Mouse (Mus musculus) ES-E14 (cell line): ENCODE measurements around the gene Pfdn2. TPM values are rescaled to one million over a fixed set of nuclear protein-coding genes. Genes with fewer than 3 reads are reported as not detected.
A peak's percentile ranks its signal among the peaks of the same experiment; 100 is the strongest.

Experiments
- DNase-seq: peaks from one replicate; pipeline ENCODE4 v3.0.0-alpha.2; 2013; ENCODE audit warnings: low read depth, low spot score
- H3K27ac ChIP-seq: 2 replicates; pipeline ENCODE4 v1.5.1; 2012; ENCODE audit warnings: low read depth, mild to moderate bottlenecking, low read length, moderate library complexity, mixed read lengths; ENCODE audit not compliant: poor library complexity, insufficient read depth, severe bottlenecking
- H3K36me3 ChIP-seq: 2 replicates; pipeline ENCODE4 v1.6.1; 2012; ENCODE audit warnings: mild to moderate bottlenecking, low read length, moderate library complexity, mixed read lengths; ENCODE audit not compliant: control insufficient read depth, poor library complexity, insufficient read depth, severe bottlenecking
- H3K4me1 ChIP-seq, 2 experiments: fragments of 150-350 bp in 1 of 2; sonication (generic) in 1 of 2; 2 replicates each; pipeline ENCODE4 v1.6.1; 2012; ENCODE audit warnings: low read length in 2 of 2, mild to moderate bottlenecking in 1 of 2, mixed read lengths in 1 of 2; ENCODE audit not compliant: control insufficient read depth in 2 of 2, insufficient read depth in 2 of 2, poor library complexity in 1 of 2
- H3K4me3 ChIP-seq, 2 experiments: fragments of 150-350 bp in 1 of 2; sonication (generic) in 1 of 2; 2 replicates each; pipeline ENCODE4 v1.5.1; 2012; ENCODE audit warnings: low read length in 2 of 2, low read depth in 1 of 2, mild to moderate bottlenecking in 1 of 2, mixed read lengths in 1 of 2; ENCODE audit not compliant: insufficient read depth in 1 of 2, poor library complexity in 1 of 2, severe bottlenecking in 1 of 2
- H3K9ac ChIP-seq: 2 replicates; pipeline ENCODE4 v1.6.1; 2012; ENCODE audit warnings: low read depth, mild to moderate bottlenecking, low read length, mixed read lengths; ENCODE audit not compliant: poor library complexity, insufficient read depth, severe bottlenecking
- H3K9me3 ChIP-seq: fragments of 150-350 bp; sonication (generic); 2 replicates; pipeline ENCODE4 v1.6.1; 2012; ENCODE audit warnings: low read depth, mild to moderate bottlenecking, low read length; ENCODE audit not compliant: control insufficient read depth, insufficient read depth
- CHD2 ChIP-seq: IDR thresholded peaks from 2 replicates; pipeline ENCODE4 v1.6.1; 2014; ENCODE audit warnings: mild to moderate bottlenecking, low read depth, low read length, inconsistent platforms
- HCFC1 ChIP-seq: IDR thresholded peaks from 2 replicates; pipeline ENCODE4 v1.6.1; 2012; ENCODE audit warnings: low read length, inconsistent platforms, borderline replicate concordance; ENCODE audit not compliant: insufficient read depth
- MAFK ChIP-seq: IDR thresholded peaks from 2 replicates; pipeline ENCODE4 v1.6.1; 2014; ENCODE audit warnings: mild to moderate bottlenecking, low read depth, low read length, inconsistent platforms; ENCODE audit not compliant: insufficient read depth
- ZC3H11A ChIP-seq: IDR thresholded peaks from 2 replicates; pipeline ENCODE4 v1.6.1; 2012; ENCODE audit warnings: low read depth, mild to moderate bottlenecking, inconsistent platforms, low read length, borderline replicate concordance
- ZNF384 ChIP-seq: IDR thresholded peaks from 2 replicates; pipeline ENCODE4 v1.6.1; 2012; ENCODE audit warnings: low read depth, low read length, inconsistent platforms
- in situ Hi-C, 2 experiments: fragments of 600-800 bp; cut with MboI; formaldehyde crosslinking; loops; one replicate each; pipeline ENCODE4 v1.15.1; 2025; ENCODE audit warnings: low sequenced_read_pairs in 2 of 2, inconsistent platforms in 1 of 2; ENCODE audit not compliant: unreplicated experiment in 2 of 2
- total RNA-seq: library from RNA; depleted of rRNA; stranded (reverse); fragments of 300-350 nt; gene quantifications from 2 replicates; pipeline ENCODE4 v1.2.3, GENCODE M21; 2012

Gene Pfdn2
- total RNA-seq, 1 experiment = 41.6 TPM

GRCm38 (mm10) chr1:171365934-171366333 lies 20.5 kb downstream of the Pfdn2 start:
- DNase-seq = no peak
- no peak overlapping the region for H3K4me3 ChIP-seq
- no peaks in the 10 kb centered on the region for H3K36me3 ChIP-seq
- H3K4me1 ChIP-seq = peaks cover 0 to 4% of the 10 kb centered on the region in 2 experiments; a peak in 1 of 4 replicates
- in situ Hi-C loops = no loop called here
- no peaks in the 10 kb centered on the region for H3K9me3 ChIP-seq
- no peak overlapping the region for H3K9ac ChIP-seq
- TF ChIP-seq MAFK = no peak
- no peak for TF ChIP-seq CHD2
- TF ChIP-seq ZNF384 = no peak
- TF ChIP-seq HCFC1 = no peak
- TF ChIP-seq ZC3H11A = no peak
- H3K27ac ChIP-seq = no peak overlapping the region

- in situ Hi-C loops = no loop called here
- TF ChIP-seq ZNF384 (no peak), MAFK (no peak), CHD2 (no peak), HCFC1 (no peak), ZC3H11A (no peak)
- Histone ChIP-seq H3K36me3 (no peaks in the 10 kb centered on the region), H3K4me3 (peak within 1 kb of the TSS; percentile 0 to 43; a peak in 2 of 4 replicates), H3K27ac (no peak within 1 kb of the TSS), H3K9ac (no peak within 1 kb of the TSS), H3K4me1 (peaks cover 5 to 26% of the 10 kb centered on the region in 2 experiments; a peak in 3 of 4 replicates), H3K9me3 (no peaks in the 10 kb centered on the region)
- no peak for DNase-seq
Measured at GRCm38 (mm10) chr1:171369845-171370556, 24.5 kb downstream of the Pfdn2 start, which contains the start of gene Nectin4. Nectin4 (plus strand) TSS chr1:171370099.

GRCm38 (mm10) chr1:171372880-171373279 lies 27.4 kb downstream of the Pfdn2 start:
- DNase-seq = no peak
- Histone ChIP-seq H3K4me3 (no peak overlapping the region), H3K27ac (no peak overlapping the region), H3K9ac (no peak overlapping the region), H3K4me1 (peaks cover 5 to 37% of the 10 kb centered on the region in 2 experiments; a peak in 3 of 4 replicates), H3K36me3 (no peaks in the 10 kb centered on the region), H3K9me3 (no peaks in the 10 kb centered on the region)
- TF ChIP-seq MAFK (no peak), ZC3H11A (no peak), HCFC1 (no peak), CHD2 (no peak), ZNF384 (no peak)
- in situ Hi-C loops = no loop called here

GRCm38 (mm10) chr1:171373946-171374345 lies 28.5 kb downstream of the Pfdn2 start:
- TF ChIP-seq HCFC1 (no peak), CHD2 (no peak), MAFK (no peak), ZNF384 (no peak), ZC3H11A (no peak)
- Histone ChIP-seq H3K4me3 (no peak overlapping the region), H3K9ac (no peak overlapping the region; the same call in 1 of the 2 replicates), H3K4me1 (peaks cover 5 to 37% of the 10 kb centered on the region in 2 experiments; a peak in 3 of 4 replicates), H3K9me3 (no peaks in the 10 kb centered on the region), H3K27ac (no peak overlapping the region), H3K36me3 (no peaks in the 10 kb centered on the region)
- in situ Hi-C loops = no loop called here
- DNase-seq = no peak
